Mouse (Mus musculus) brain, embryonic 14.5 days (tissue): ENCODE results near the gene Zdhhc18.

ENCODE experiments used
- CTCF ChIP-seq: fragments of 200-500 bp; IDR thresholded peaks from 2 replicates; pipeline ENCODE4 v1.5.1; 2012; ENCODE audit warnings: inconsistent platforms, mild to moderate bottlenecking, moderate library complexity, borderline replicate concordance; ENCODE audit not compliant: insufficient read depth, insufficient read length; ENCODE audit errors: extremely low read depth
- POLR2A ChIP-seq: fragments of 200-500 bp; IDR thresholded peaks from 2 replicates; pipeline ENCODE4 v1.6.1; 2012; ENCODE audit warnings: mild to moderate bottlenecking, inconsistent platforms, borderline replicate concordance; ENCODE audit not compliant: poor library complexity, insufficient read depth, insufficient read length, severe bottlenecking; ENCODE audit errors: extremely low read depth

GRCm38 (mm10) chr4:133592570-133592969, 57.4 kb downstream of the Zdhhc18 start:
- TF ChIP-seq POLR2A (no peak), CTCF (peak; percentile 93)
